Mouse (Mus musculus): Measurements from ENCODE around the gene Tnni1.

DNA sequence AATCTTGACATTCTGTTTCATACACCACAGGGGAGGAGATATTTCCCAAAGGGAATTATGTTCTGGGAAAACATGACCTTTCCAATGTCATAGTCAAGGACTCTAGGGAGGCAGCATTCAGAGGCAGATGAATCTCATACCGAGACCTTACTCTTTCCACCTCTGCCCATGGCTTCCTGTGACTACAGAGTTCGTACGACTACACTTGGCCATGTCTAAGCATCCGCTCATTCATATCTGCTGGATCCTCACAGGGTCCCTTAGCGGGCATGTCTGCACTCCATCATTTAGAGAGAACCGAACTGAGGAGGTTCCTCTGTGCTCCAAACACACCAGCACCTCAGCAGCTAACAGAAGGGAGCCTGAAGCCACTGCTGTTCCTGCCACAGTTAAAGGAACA, 59.8 kb downstream of the Tnni1 start:
- TF ChIP-seq CTCF (IDR thresholded peaks at IDR 0.05; ENCODE audit: low read depth) (no peak), EP300 (IDR thresholded peaks at IDR 0.05; ENCODE audit: low read depth) (no peak)

Data from liver, embryonic 14.5 days (tissue).